Mouse (Mus musculus) ES-Bruce4 (cell line): ENCODE data around the gene Sox5. TPM values are rescaled to one million over a fixed set of nuclear protein-coding genes. Genes with fewer than 3 reads are reported as not detected.

ENCODE experiments used
- H3K27ac ChIP-seq: 2 replicates; pipeline ENCODE4 v1.5.1; 2012; ENCODE audit warnings: low read length, inconsistent platforms; ENCODE audit not compliant: insufficient read depth
- H3K27me3 ChIP-seq: 2 replicates; pipeline ENCODE4 v1.6.1; 2012; ENCODE audit warnings: mild to moderate bottlenecking, low read length, inconsistent platforms; ENCODE audit not compliant: control insufficient read depth, poor library complexity, insufficient read depth, severe bottlenecking
- H3K36me3 ChIP-seq: 2 replicates; pipeline ENCODE4 v1.6.1; 2012; ENCODE audit warnings: inconsistent platforms, mild to moderate bottlenecking, low read length, moderate library complexity; ENCODE audit not compliant: control insufficient read depth, poor library complexity, insufficient read depth, severe bottlenecking
- H3K4me1 ChIP-seq: one replicate; pipeline ENCODE4 v1.8.1; 2011; ENCODE audit warnings: low read length; ENCODE audit not compliant: control insufficient read depth, insufficient read depth
- H3K4me3 ChIP-seq: 2 replicates; pipeline ENCODE4 v1.5.1; 2011; ENCODE audit warnings: low read depth, mild to moderate bottlenecking, low read length
- H3K9ac ChIP-seq: 2 replicates; pipeline ENCODE4 v1.6.1; 2012; ENCODE audit warnings: low read depth, mild to moderate bottlenecking, inconsistent platforms; ENCODE audit not compliant: poor library complexity, severe bottlenecking
- H3K9me3 ChIP-seq: replicated peaks from 2 replicates; pipeline ENCODE4 v1.6.1; 2012; ENCODE audit warnings: mild to moderate bottlenecking, low read length, inconsistent platforms; ENCODE audit not compliant: control insufficient read depth, poor library complexity, insufficient read depth, severe bottlenecking
- CTCF ChIP-seq: IDR thresholded peaks from one replicate; pipeline ENCODE4 v1.8.1; 2011; ENCODE audit warnings: low read depth, low read length
- EP300 ChIP-seq: IDR thresholded peaks from 2 replicates; pipeline ENCODE4 v1.6.1; 2011; ENCODE audit warnings: low read depth, low read length; ENCODE audit not compliant: insufficient read depth
- POLR2A ChIP-seq: IDR thresholded peaks from one replicate; pipeline ENCODE4 v1.8.1; 2011; ENCODE audit warnings: low read length; ENCODE audit not compliant: insufficient read depth
- polyA plus RNA-seq: library from polyadenylated mRNA; stranded (reverse); fragments of >200 nt; gene quantifications from 2 replicates; pipeline ENCODE4 v1.2.4, GENCODE M21; 2011; ENCODE audit warnings: low read depth; ENCODE audit not compliant: missing spikeins, insufficient read depth, insufficient read length

Sox5 gene
- polyA plus RNA-seq, 1 experiment, result not detected

GRCm38 (mm10) chr6:144393151-144393550 lies 388.6 kb downstream of the Sox5 start:
- Histone ChIP-seq H3K4me1 (no peaks in the 10 kb centered on the region), H3K36me3 (no peaks in the 10 kb centered on the region), H3K27ac (no peak overlapping the region), H3K9ac (no peak overlapping the region), H3K27me3 (no peaks in the 10 kb centered on the region), H3K9me3 (no peaks in the 10 kb centered on the region), H3K4me3 (no peak overlapping the region)
- TF ChIP-seq CTCF (no peak), POLR2A (no peak), EP300 (no peak)

GRCm38 (mm10) chr6:144389333-144390054 lies 392.3 kb downstream of the Sox5 start:
- no peak overlapping the region for H3K9ac ChIP-seq
- H3K27me3 ChIP-seq, result no peaks in the 10 kb centered on the region
- H3K27ac ChIP-seq, result no peak overlapping the region
- no peaks in the 10 kb centered on the region for H3K36me3 ChIP-seq
- no peak overlapping the region for H3K4me3 ChIP-seq
- H3K9me3 ChIP-seq, result no peaks in the 10 kb centered on the region
- TF ChIP-seq POLR2A (no peak), CTCF (no peak), EP300 (no peak)
- H3K4me1 ChIP-seq, result no peaks in the 10 kb centered on the region

DNA sequence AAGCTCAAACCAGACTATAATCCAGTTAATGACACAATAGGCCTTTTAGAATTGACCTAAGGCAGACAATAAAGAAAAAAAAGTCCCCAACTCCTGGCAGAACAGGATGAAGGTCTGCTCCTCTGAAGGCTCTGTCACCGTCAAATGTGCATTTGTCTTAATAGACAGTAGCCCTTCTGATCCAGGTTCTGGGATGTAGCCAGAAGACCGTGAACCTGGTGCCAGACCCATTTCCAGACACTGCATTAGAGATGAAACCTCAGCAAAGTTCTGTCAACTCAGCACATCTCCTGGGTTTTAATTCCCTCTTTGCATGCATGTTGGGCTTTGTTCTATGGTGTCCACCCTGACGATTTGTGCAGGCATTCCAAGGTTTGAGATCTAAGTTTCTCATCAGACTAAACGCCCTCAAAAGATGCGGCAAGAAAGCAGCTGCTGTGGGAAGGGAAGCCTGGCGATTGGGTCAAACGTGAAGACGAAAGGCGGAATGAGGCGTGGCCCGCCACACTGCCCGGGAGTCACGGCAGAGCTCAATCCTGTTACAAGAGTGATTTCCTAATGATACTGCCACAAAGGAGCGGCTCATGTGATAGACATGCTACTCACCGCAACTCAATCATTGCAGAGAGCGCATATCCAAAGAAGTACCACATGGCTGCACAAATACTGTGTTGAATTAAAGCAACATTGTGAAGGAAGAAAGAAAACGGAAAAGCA lies 394.1 kb downstream of the Sox5 start:
- Histone ChIP-seq H3K9me3 (no peaks in the 10 kb centered on the region), H3K36me3 (no peaks in the 10 kb centered on the region), H3K9ac (no peak overlapping the region), H3K4me1 (no peaks in the 10 kb centered on the region), H3K4me3 (no peak overlapping the region), H3K27ac (no peak overlapping the region), H3K27me3 (no peaks in the 10 kb centered on the region)
- no peak for TF ChIP-seq CTCF
- TF ChIP-seq POLR2A, result no peak
- no peak for TF ChIP-seq EP300

GRCm38 (mm10) chr6:144380641-144381040 lies 401.1 kb downstream of the Sox5 start:
- Histone ChIP-seq H3K27ac (no peak overlapping the region), H3K4me3 (no peak overlapping the region), H3K9ac (no peak overlapping the region), H3K27me3 (no peaks in the 10 kb centered on the region), H3K4me1 (no peaks in the 10 kb centered on the region), H3K9me3 (no peaks in the 10 kb centered on the region), H3K36me3 (no peaks in the 10 kb centered on the region)
- TF ChIP-seq POLR2A, result no peak
- no peak for TF ChIP-seq CTCF
- no peak for TF ChIP-seq EP300

- H3K9me3 ChIP-seq, result no peaks in the 10 kb centered on the region
- TF ChIP-seq EP300, result no peak
- TF ChIP-seq CTCF, result no peak
- no peak for TF ChIP-seq POLR2A
- no peaks in the 10 kb centered on the region for H3K36me3 ChIP-seq
- H3K4me1 ChIP-seq, result no peaks in the 10 kb centered on the region
- no peak overlapping the region for H3K9ac ChIP-seq
- H3K27ac ChIP-seq, result no peak overlapping the region
- no peaks in the 10 kb centered on the region for H3K27me3 ChIP-seq
- H3K4me3 ChIP-seq, result no peak overlapping the region
Observed at GRCm38 (mm10) chr6:144380171-144380570, 401.6 kb downstream of the Sox5 start.

- no peak overlapping the region for H3K4me3 ChIP-seq
- TF ChIP-seq POLR2A (no peak), EP300 (no peak), CTCF (no peak)
Observed at GRCm38 (mm10) chr6:144374810-144375209, 407.0 kb downstream of the Sox5 start.

More at GRCm38 (mm10) chr6:144374810-144375209, 407.0 kb downstream of the Sox5 start:
- Histone ChIP-seq H3K27ac (no peak overlapping the region), H3K36me3 (no peaks in the 10 kb centered on the region), H3K9ac (no peak overlapping the region), H3K9me3 (no peaks in the 10 kb centered on the region), H3K4me1 (no peaks in the 10 kb centered on the region), H3K27me3 (no peaks in the 10 kb centered on the region)
